Mouse (Mus musculus) gastrocnemius, postnatal 4 days (tissue): ENCODE results near the gene Slc4a4. TPM values are rescaled to one million over a fixed set of nuclear protein-coding genes. Genes with fewer than 3 reads are reported as not detected.

Experiments used
- DNase-seq, 2 experiments: peaks; one replicate each; pipeline ENCODE4 v3.0.0; 2021 to 2022; ENCODE audit warnings: low spot score in 2 of 2, mixed read lengths in 2 of 2
- total RNA-seq, 2 experiments: library from RNA; stranded (reverse); gene quantifications; 2 replicates each; pipeline ENCODE4 v1.2.3; 2021

Gene Slc4a4
- total RNA-seq, 2 experiments from 2014 or later: 12.1 to 17.8 TPM

DNA sequence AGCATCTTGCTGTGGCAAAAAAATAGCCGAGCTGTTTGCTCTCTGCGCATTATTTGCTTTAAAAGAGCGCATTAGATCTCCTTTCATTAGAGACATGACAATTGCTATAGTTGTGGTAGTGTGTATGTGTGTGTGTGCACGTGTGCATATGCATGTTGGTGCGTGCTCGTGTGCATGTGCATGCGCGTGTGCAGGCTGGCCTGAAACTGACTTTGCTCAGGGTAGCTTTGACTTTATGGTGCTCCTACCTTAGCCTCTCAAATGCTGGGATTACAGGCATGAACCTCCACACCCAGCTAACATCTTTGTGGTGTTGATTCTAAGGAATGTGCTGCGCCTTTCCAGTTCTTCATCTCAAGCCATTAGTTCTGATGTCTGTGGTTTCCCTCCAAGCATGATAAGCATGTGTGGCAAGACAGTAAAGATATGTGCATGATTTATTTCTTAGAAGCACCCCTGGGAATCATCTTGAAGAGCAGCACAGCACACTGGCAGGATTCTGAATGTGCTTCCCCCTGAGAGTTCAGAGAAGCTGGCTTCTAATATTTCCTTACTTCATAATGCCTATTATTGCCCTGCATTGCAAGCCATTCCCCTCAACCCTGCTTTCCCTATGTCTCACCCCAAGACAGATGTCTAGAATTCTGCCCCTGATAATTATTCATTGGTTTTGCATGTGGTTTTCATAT lies 373.3 kb downstream of the Slc4a4 start:
- no peak for DNase-seq

DNA sequence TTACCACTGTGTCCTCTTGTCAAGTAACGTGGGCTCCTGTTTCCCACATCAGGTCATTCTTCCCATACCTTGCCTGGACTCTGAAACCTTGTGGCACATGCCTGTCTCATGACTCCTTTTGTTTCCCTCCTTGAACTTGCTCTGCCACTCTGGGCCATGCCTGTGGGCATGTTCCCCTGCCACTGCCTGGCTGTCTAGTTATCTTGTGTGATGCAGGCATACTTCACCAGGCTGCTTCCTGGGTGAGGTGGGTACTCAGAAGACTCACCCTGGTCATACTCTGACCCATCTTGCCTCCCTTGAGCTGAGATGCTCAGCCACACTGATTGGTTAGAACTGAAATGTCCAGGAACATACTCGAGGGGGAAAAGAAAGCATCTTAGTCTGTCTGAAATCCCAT lies 390.4 kb downstream of the Slc4a4 start:
- DNase-seq: no peak

DNA sequence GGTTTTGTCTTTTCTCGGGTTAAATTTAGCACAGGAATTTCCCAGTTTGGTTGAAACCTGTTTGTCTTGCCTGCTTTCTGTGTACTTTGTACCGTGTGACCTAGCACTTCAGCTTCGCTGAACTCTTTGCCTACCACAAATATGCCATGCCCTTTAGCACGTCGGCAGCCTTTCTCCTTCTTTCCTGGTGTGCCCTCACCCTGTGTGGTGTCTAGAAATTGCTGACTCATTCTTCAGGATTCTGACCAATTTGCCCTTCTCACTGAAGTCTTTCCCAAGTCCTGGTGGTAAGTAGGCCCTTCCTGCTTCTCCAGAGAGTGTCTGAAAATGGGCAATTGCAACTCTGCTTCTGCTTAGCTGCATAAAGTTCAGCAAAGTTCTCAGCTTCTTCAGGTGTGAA lies 391.0 kb downstream of the Slc4a4 start:
- DNase-seq: no peak

DNA sequence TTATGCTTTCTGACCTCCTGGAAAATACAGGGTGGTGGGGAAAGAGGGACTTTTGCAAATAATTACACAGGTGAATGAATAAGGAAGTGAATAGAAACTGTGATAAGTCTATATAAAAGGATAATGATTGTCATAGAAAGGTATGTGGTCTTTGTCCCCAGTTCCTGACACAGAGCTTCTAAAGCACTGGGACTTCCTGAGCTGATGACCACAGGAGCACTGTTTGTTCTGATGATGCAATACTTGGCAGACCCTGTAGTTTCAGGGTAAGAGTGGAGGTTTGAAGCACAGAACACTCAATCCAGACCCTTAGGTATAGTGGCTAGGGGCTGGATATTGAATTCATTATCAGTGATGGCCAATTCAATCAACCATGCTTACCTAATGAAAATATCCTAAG lies 391.7 kb downstream of the Slc4a4 start:
- no peak for DNase-seq

- DNase-seq: no peak
These were observed 393.8 kb downstream of the Slc4a4 start for GRCm38 (mm10) chr5:89280312-89280863.

Other genes starting within 250 kb of the Slc4a4 start
- 100 to 1,000 TPM in 1 of 2 experiments, 10 to 100 TPM in 1; 95.6 to 130 TPM for gene Grsf1, start 210.6 kb upstream of the Slc4a4 start, total RNA-seq
- 10 to 100 TPM; 34.5 to 42.6 TPM for gene Mob1b, start 166.0 kb upstream of the Slc4a4 start, total RNA-seq
- gene Dck, start 121.8 kb upstream of the Slc4a4 start, total RNA-seq: 10 to 100 TPM in 1 of 2 experiments, 1 to 10 TPM in 1; 8.7 to 11.4 TPM